In genomic region chr8:83380141-83380540, GRCm38 (mm10) we compare ENCODE assay signal across 35 mouse cellular contexts. TPM values are rescaled to one million over a fixed set of nuclear protein-coding genes. Genes with fewer than 3 reads are reported as not detected.
DNase-seq lines count a peak whose midpoint lies in the region; ATAC-seq and TF ChIP-seq lines count a peak whose summit lies in the region.
"Had no signal": no experiment of that assay in that cellular context is flagged by ENCODE, and none has a peak within 500 bp of the region (broad histone marks: within the 10 kb centered on the region; RNA-seq: fewer than 3 reads in every experiment).

No protein-coding gene starts in this region.

- H3K27me3 ChIP-seq in liver, embryonic 11.5 days (replicated peaks; ENCODE audit: control insufficient read depth, insufficient read depth, low read length) = no peaks in the 10 kb centered on the region
- H3K27me3 ChIP-seq: embryonic facial prominence, embryonic 12.5 days; embryonic facial prominence, embryonic 15.5 days; forebrain, embryonic 12.5 days; forebrain, embryonic 15.5 days; heart, embryonic 12.5 days; heart, embryonic 15.5 days had no signal

- ATAC-seq in liver, embryonic 11.5 days (replicated peaks; ENCODE audit: low FRiP score) = 0 out of 2 replicates have a peak, but pooled peaks have one; percentile 20
- ATAC-seq: activated CD4-positive, CD25-positive, alpha-beta regulatory T cell, adult 4 months; CD4-positive, CD25-positive, alpha-beta regulatory T cell, adult 4 months; forebrain, embryonic 15.5 days; hindbrain, postnatal 0 days; inflammation-experienced regulatory T-cells, adult 6 months; intestine, embryonic 16.5 days had no signal

- no peak overlapping the region for H3K9ac ChIP-seq in liver, embryonic 11.5 days (ENCODE audit: low read depth, low read length)
- no peak overlapping the region for H3K9ac ChIP-seq in ES-E14 (ENCODE audit: insufficient read depth, low read depth, low read length, poor library complexity, severe bottlenecking)
- H3K9ac ChIP-seq: embryonic facial prominence, embryonic 12.5 days; embryonic facial prominence, embryonic 15.5 days; forebrain, embryonic 12.5 days; forebrain, embryonic 15.5 days; heart, embryonic 12.5 days; heart, embryonic 15.5 days; hindbrain, embryonic 14.5 days had no signal

- 55% methylated on average over 4 of the region's 4 CpGs for WGBS in liver, embryonic 11.5 days

- H3K4me2 ChIP-seq in liver, embryonic 11.5 days = no peak overlapping the region
- H3K4me2 ChIP-seq: embryonic facial prominence, embryonic 12.5 days; embryonic facial prominence, embryonic 15.5 days; forebrain, embryonic 12.5 days; forebrain, embryonic 15.5 days; heart, embryonic 12.5 days; heart, embryonic 15.5 days; hindbrain, embryonic 14.5 days had no signal

- no peak for DNase-seq in liver, embryonic 11.5 days (ENCODE audit: low spot score)
- DNase-seq in liver (no peak), ES-E14 (ENCODE audit: low read depth, low spot score) (no peak), R1 (ENCODE audit: low read depth, low spot score) (peak; percentile 34), adipocyte (ENCODE audit: low spot score) (no peak)
- DNase-seq in adrenal gland, adult 2 months = no peak
- DNase-seq: adrenal gland, postnatal 14 days; cerebellum, adult 11 months; cerebellum, adult 2 months; cerebellum, adult 9-11 months; cerebellum, postnatal 25 days; gastrocnemius, postnatal 25 days; heart, adult 18-20 months; heart, postnatal 10 days; heart, postnatal 36 days had no signal

- H3K4me1 ChIP-seq in liver, embryonic 11.5 days (replicated peaks; ENCODE audit: control insufficient read depth, insufficient read depth, low read length) = no peaks in the 10 kb centered on the region
- H3K4me1 ChIP-seq in ES-E14 (ENCODE audit: control insufficient read depth in 2 of 2, insufficient read depth in 2 of 2, low read length in 2 of 2, poor library complexity in 1 of 2) = peaks cover 16 to 18% of the 10 kb centered on the region in 2 experiments
- H3K4me1 ChIP-seq: embryonic facial prominence, embryonic 12.5 days; embryonic facial prominence, embryonic 15.5 days; forebrain, embryonic 12.5 days; forebrain, embryonic 15.5 days; heart, embryonic 12.5 days; heart, embryonic 15.5 days had no signal

- H3K36me3 ChIP-seq in liver, embryonic 11.5 days (ENCODE audit: control insufficient read depth, insufficient read depth, low read length) = no peaks in the 10 kb centered on the region
- H3K36me3 ChIP-seq in ES-E14 (ENCODE audit: control insufficient read depth, insufficient read depth, low read length, poor library complexity, severe bottlenecking) = no peaks in the 10 kb centered on the region
- H3K36me3 ChIP-seq: embryonic facial prominence, embryonic 12.5 days; embryonic facial prominence, embryonic 15.5 days; forebrain, embryonic 12.5 days; forebrain, embryonic 15.5 days; heart, embryonic 12.5 days; heart, embryonic 15.5 days had no signal

- no peaks in the 10 kb centered on the region for H3K9me3 ChIP-seq in liver, embryonic 11.5 days (ENCODE audit: control insufficient read depth, low read length)
- no peaks in the 10 kb centered on the region for H3K9me3 ChIP-seq in ES-E14 (ENCODE audit: control insufficient read depth, insufficient read depth, low read depth, low read length)
- H3K9me3 ChIP-seq: embryonic facial prominence, embryonic 12.5 days; embryonic facial prominence, embryonic 15.5 days; forebrain, embryonic 12.5 days; forebrain, embryonic 15.5 days; heart, embryonic 12.5 days; heart, embryonic 15.5 days had no signal

- no peak overlapping the region for H3K27ac ChIP-seq in liver, embryonic 11.5 days (ENCODE audit: low read depth, low read length)
- no peak overlapping the region; the same call in 1 of the 2 replicates for H3K27ac ChIP-seq in ES-E14 (ENCODE audit: insufficient read depth, low read depth, low read length, poor library complexity, severe bottlenecking)
- H3K27ac ChIP-seq: embryonic facial prominence, embryonic 12.5 days; embryonic facial prominence, embryonic 15.5 days; forebrain, embryonic 12.5 days; forebrain, embryonic 15.5 days; heart, embryonic 15.5 days; hindbrain, embryonic 14.5 days; hindbrain, postnatal 0 days had no signal

- H3K4me3 ChIP-seq in liver, embryonic 11.5 days (ENCODE audit: low read depth, low read length) = no peak overlapping the region
- no peak overlapping the region for H3K4me3 ChIP-seq in ES-E14 (ENCODE audit: insufficient read depth in 1 of 2, low read depth in 1 of 2, low read length in 2 of 2, poor library complexity in 1 of 2, severe bottlenecking in 1 of 2)
- H3K4me3 ChIP-seq: embryonic facial prominence, embryonic 12.5 days; embryonic facial prominence, embryonic 15.5 days; erythroblast, embryonic 14.5 days; forebrain, embryonic 12.5 days; forebrain, embryonic 15.5 days; heart, embryonic 12.5 days; heart, embryonic 15.5 days had no signal

- in situ Hi-C loops in ES-E14 (cut with MboI; ENCODE audit: low sequenced_read_pairs in 2 of 2, unreplicated experiment in 2 of 2) = no loop called here

TF ChIP-seq in ES-E14, 5 proteins besides CTCF, POLR2A, EP300 and RAD21:
- peak; percentile 55; the same call in 1 of the 2 replicates for TF ChIP-seq MAFK (IDR thresholded peaks at IDR 0.05; ENCODE audit: insufficient read depth, low read depth, low read length)
- TF ChIP-seq ZNF384 (IDR thresholded peaks at IDR 0.05; ENCODE audit: low read depth, low read length) = no peak

RNA-seq across cellular contexts. Expression of gene Clgn, which starts 9.5 kb away (rescaled TPM):
- polyA plus RNA-seq in liver, embryonic 11.5 days (2014; fragmentation: Nextera tagmentation; extraction: Ambion mirVana) = 0.62 and 0.87 TPM in 2 replicates
- 13.0 and 19.2 TPM in 2 replicates for total RNA-seq in ES-E14 (2012; rRNA removed)
- under 1 TPM in 1 of 2 experiments, not detected in 1; 0.17 TPM for total RNA-seq in adrenal gland, adult 2 months (2021)
- polyA plus RNA-seq in adrenal gland, adult 2 months (2012; rRNA removed) = not detected in 2 replicates
- total RNA-seq: adrenal gland, adult 18-20 months; gastrocnemius, adult 8-10 months; gastrocnemius, postnatal 25 days; heart, adult 18-20 months; heart, postnatal 10 days; heart, postnatal 36 days had no signal
- polyA plus RNA-seq: C2C12; CD4-positive, CD25-positive, alpha-beta regulatory T cell, adult 4 months; erythroblast, embryonic 14.5 days had no signal

RNA-seq across cellular contexts. Expression of gene Mgat4d, which starts 31.9 kb away (rescaled TPM):
- polyA plus RNA-seq in liver, embryonic 11.5 days (2014; fragmentation: Nextera tagmentation; extraction: Ambion mirVana) = not detected in 2 replicates
- total RNA-seq in ES-E14 (2012; rRNA removed) = 0.31 and 0.32 TPM in 2 replicates
- total RNA-seq in adrenal gland, adult 2 months (2021) = not detected
- polyA plus RNA-seq in adrenal gland, adult 2 months (2012; rRNA removed) = not detected in 2 replicates
- total RNA-seq: adrenal gland, adult 18-20 months; adrenal gland, postnatal 14 days; adrenal gland, postnatal 4 days; common myeloid progenitor, adult 5-6 weeks; gastrocnemius, adult 8-10 months; gastrocnemius, postnatal 25 days; heart, adult 18-20 months; heart, postnatal 10 days; heart, postnatal 36 days; hindbrain, postnatal 0 days had no signal
- polyA plus RNA-seq: activated CD4-positive, CD25-positive, alpha-beta regulatory T cell, adult 4 months; C2C12; CD4-positive, CD25-positive, alpha-beta regulatory T cell, adult 4 months; cerebellum, adult 2 months; embryonic facial prominence, embryonic 12.5 days; embryonic facial prominence, embryonic 15.5 days; erythroblast, embryonic 14.5 days; forebrain, embryonic 12.5 days; forebrain, embryonic 15.5 days; gonadal fat pad, adult 2 months; heart, embryonic 12.5 days; heart, embryonic 15.5 days; hindbrain, embryonic 11.5 days; hindbrain, embryonic 14.5 days; hindbrain, postnatal 0 days; inflammation-experienced regulatory T-cells, adult 6 months; intestine, embryonic 16.5 days had no signal

RNA-seq across cellular contexts. Expression of gene Elmod2, which starts 47.9 kb away (rescaled TPM):
- 15.0 and 18.1 TPM in 2 replicates for polyA plus RNA-seq in liver, embryonic 11.5 days (2014; fragmentation: Nextera tagmentation; extraction: Ambion mirVana)
- total RNA-seq in ES-E14 (2012; rRNA removed) = 8.9 and 10.7 TPM in 2 replicates
- total RNA-seq in adrenal gland, adult 2 months (2021) = 10 to 100 TPM; 24.6 to 27.8 TPM
- polyA plus RNA-seq in adrenal gland, adult 2 months (2012; rRNA removed) = 0.93 and 0.98 TPM in 2 replicates

Comparison
In these comparisons a context has a peak if more than half of its experiments do, and no peak if none do; other contexts are left out.
1. RNA of gene Clgn, which starts 9.5 kb away (total RNA-seq): 13.0 to 19.2 TPM in ES-E14; 0.17 TPM in adrenal gland, adult 2 months; every median in the first group is over 10 times any median in the second.